Mouse (Mus musculus): ENCODE data around the gene Acacb. TPM values are rescaled to one million over a fixed set of nuclear protein-coding genes. Genes with fewer than 3 reads are reported as not detected.
A peak's percentile ranks its signal among the peaks of the same experiment; 100 is the strongest.

Acacb gene
- polyA plus RNA-seq, 1 experiment from 2014 or later: 5.1 TPM

GRCm38 (mm10) chr5:114226051-114226450 lies 79.7 kb downstream of the Acacb start:
- no peak for ATAC-seq
- Histone ChIP-seq H3K4me1 (ENCODE audit: control insufficient read depth, insufficient read depth, low read length) (no peaks in the 10 kb centered on the region), H3K9me3 (replicated peaks; ENCODE audit: control insufficient read depth, low read length, poor library complexity, severe bottlenecking) (peaks cover 19% of the 10 kb centered on the region; the same call in 1 of the 2 replicates), H3K9ac (ENCODE audit: low read depth, low read length) (no peak overlapping the region), H3K36me3 (ENCODE audit: control insufficient read depth, insufficient read depth, low read length) (no peaks in the 10 kb centered on the region), H3K27ac (ENCODE audit: low read length) (no peak overlapping the region), H3K27me3 (ENCODE audit: control insufficient read depth, insufficient read depth, low read depth, low read length) (no peaks in the 10 kb centered on the region), H3K4me2 (ENCODE audit: low read length) (no peak overlapping the region), H3K4me3 (ENCODE audit: low read depth, low read length) (no peak overlapping the region)
- WGBS: 94% methylated on average over 7 of the region's 7 CpGs

DNA sequence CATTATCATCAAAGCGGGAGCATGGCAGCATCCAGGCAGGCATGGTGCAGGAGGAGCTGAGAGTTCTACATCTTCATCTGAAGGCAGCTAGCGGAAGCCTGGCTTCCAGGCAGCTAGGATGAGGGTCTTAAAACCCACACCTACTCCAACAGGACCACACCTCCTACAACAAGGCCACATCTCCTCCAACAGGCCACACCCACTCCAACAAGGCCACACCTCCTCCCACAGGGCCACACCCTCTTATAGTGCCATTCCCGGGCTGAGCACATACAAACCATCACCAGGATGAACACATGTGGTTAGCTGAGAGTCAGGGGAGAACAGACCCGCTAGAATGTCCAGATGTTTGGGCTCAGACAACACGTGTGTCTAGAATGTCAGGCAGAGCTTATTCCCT lies 82.6 kb downstream of the Acacb start:
- peaks cover 19% of the 10 kb centered on the region; the same call in 1 of the 2 replicates for H3K9me3 ChIP-seq (replicated peaks; ENCODE audit: control insufficient read depth, low read length, poor library complexity, severe bottlenecking)
- no peaks in the 10 kb centered on the region for H3K36me3 ChIP-seq (ENCODE audit: control insufficient read depth, insufficient read depth, low read length)
- no peak overlapping the region for H3K4me2 ChIP-seq (ENCODE audit: low read length)
- ATAC-seq: no peak
- no peaks in the 10 kb centered on the region for H3K4me1 ChIP-seq (ENCODE audit: control insufficient read depth, insufficient read depth, low read length)
- WGBS: 84% methylated on average over 5 of the region's 5 CpGs
- no peak overlapping the region for H3K27ac ChIP-seq (ENCODE audit: low read length)
- H3K27me3 ChIP-seq (ENCODE audit: control insufficient read depth, insufficient read depth, low read depth, low read length): no peaks in the 10 kb centered on the region
- H3K9ac ChIP-seq (ENCODE audit: low read depth, low read length): no peak overlapping the region
- no peak overlapping the region for H3K4me3 ChIP-seq (ENCODE audit: low read depth, low read length)

- H3K4me1 ChIP-seq (ENCODE audit: control insufficient read depth, insufficient read depth, low read length): no peaks in the 10 kb centered on the region
- H3K9ac ChIP-seq (ENCODE audit: low read depth, low read length): no peak overlapping the region
- no peak for ATAC-seq
- no peaks in the 10 kb centered on the region for H3K27me3 ChIP-seq (ENCODE audit: control insufficient read depth, insufficient read depth, low read depth, low read length)
- H3K27ac ChIP-seq (ENCODE audit: low read length): no peak overlapping the region
- H3K4me3 ChIP-seq (ENCODE audit: low read depth, low read length): no peak overlapping the region
- no peaks in the 10 kb centered on the region for H3K36me3 ChIP-seq (ENCODE audit: control insufficient read depth, insufficient read depth, low read length)
- H3K4me2 ChIP-seq (ENCODE audit: low read length): no peak overlapping the region
- no peaks in the 10 kb centered on the region for H3K9me3 ChIP-seq (replicated peaks; ENCODE audit: control insufficient read depth, low read length, poor library complexity, severe bottlenecking)
- WGBS: 38% methylated on average over 7 of the region's 7 CpGs
Observed at GRCm38 (mm10) chr5:114238924-114239323, 92.6 kb downstream of the Acacb start.

GRCm38 (mm10) chr5:114239737-114240136 lies 93.4 kb downstream of the Acacb start:
- H3K36me3 ChIP-seq (ENCODE audit: control insufficient read depth, insufficient read depth, low read length): no peaks in the 10 kb centered on the region
- H3K9me3 ChIP-seq (replicated peaks; ENCODE audit: control insufficient read depth, low read length, poor library complexity, severe bottlenecking): no peaks in the 10 kb centered on the region
- H3K9ac ChIP-seq (ENCODE audit: low read depth, low read length): no peak overlapping the region
- H3K27ac ChIP-seq (ENCODE audit: low read length): no peak overlapping the region
- no peak overlapping the region for H3K4me3 ChIP-seq (ENCODE audit: low read depth, low read length)
- no peaks in the 10 kb centered on the region for H3K4me1 ChIP-seq (ENCODE audit: control insufficient read depth, insufficient read depth, low read length)
- no peak overlapping the region for H3K4me2 ChIP-seq (ENCODE audit: low read length)
- no peaks in the 10 kb centered on the region for H3K27me3 ChIP-seq (ENCODE audit: control insufficient read depth, insufficient read depth, low read depth, low read length)
- WGBS: 53% methylated on average over 14 of the region's 14 CpGs
- no peak for ATAC-seq

DNA sequence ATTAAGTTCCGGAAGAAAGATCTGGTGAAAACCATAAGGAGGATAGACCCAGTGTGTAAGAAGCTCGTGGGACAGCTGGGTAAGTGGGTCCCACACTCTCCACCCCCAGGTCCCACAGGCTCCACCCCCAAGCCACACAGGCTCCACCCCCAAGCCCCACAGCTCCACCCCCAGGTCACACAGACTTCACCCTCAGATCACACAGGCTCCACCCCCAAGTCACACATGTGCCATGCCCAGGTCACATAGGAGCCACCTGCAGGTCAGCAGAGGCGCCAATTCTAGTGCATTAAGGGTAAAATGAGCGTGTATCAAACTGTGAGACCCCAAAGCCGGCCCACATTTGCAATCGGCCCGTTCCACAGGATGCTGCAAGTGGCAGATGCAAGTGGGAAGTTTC lies 100.1 kb downstream of the Acacb start:
- Histone ChIP-seq H3K36me3 (ENCODE audit: control insufficient read depth, insufficient read depth, low read length) (no peaks in the 10 kb centered on the region), H3K27me3 (ENCODE audit: control insufficient read depth, insufficient read depth, low read depth, low read length) (no peaks in the 10 kb centered on the region; the same call in 1 of the 2 replicates), H3K9ac (ENCODE audit: low read depth, low read length) (no peak overlapping the region), H3K27ac (ENCODE audit: low read length) (no peak overlapping the region), H3K9me3 (replicated peaks; ENCODE audit: control insufficient read depth, low read length, poor library complexity, severe bottlenecking) (no peaks in the 10 kb centered on the region), H3K4me2 (ENCODE audit: low read length) (no peak overlapping the region), H3K4me1 (ENCODE audit: control insufficient read depth, insufficient read depth, low read length) (0 out of 2 replicates have a peak, but pooled peaks cover 3% of the 10 kb centered on the region), H3K4me3 (ENCODE audit: low read depth, low read length) (no peak overlapping the region)
- WGBS: 80% methylated on average over 7 of the region's 7 CpGs
- no peak for ATAC-seq

- Histone ChIP-seq H3K27me3 (ENCODE audit: control insufficient read depth, insufficient read depth, low read depth, low read length) (no peaks in the 10 kb centered on the region; the same call in 1 of the 2 replicates), H3K9me3 (replicated peaks; ENCODE audit: control insufficient read depth, low read length, poor library complexity, severe bottlenecking) (no peaks in the 10 kb centered on the region), H3K36me3 (ENCODE audit: control insufficient read depth, insufficient read depth, low read length) (no peaks in the 10 kb centered on the region), H3K4me1 (ENCODE audit: control insufficient read depth, insufficient read depth, low read length) (0 out of 2 replicates have a peak, but pooled peaks cover 3% of the 10 kb centered on the region), H3K9ac (ENCODE audit: low read depth, low read length) (peak overlapping the region; percentile 16), H3K4me3 (ENCODE audit: low read depth, low read length) (no peak overlapping the region), H3K4me2 (ENCODE audit: low read length) (peak overlapping the region; percentile 30), H3K27ac (ENCODE audit: low read length) (no peak overlapping the region)
- ATAC-seq: peak; percentile 78
- WGBS: 15% methylated on average over 14 of the region's 14 CpGs
Observed at GRCm38 (mm10) chr5:114248174-114248589, 101.8 kb downstream of the Acacb start.

GRCm38 (mm10) chr5:114259495-114259894 lies 113.2 kb downstream of the Acacb start:
- no peak for ATAC-seq
- H3K36me3 ChIP-seq (ENCODE audit: control insufficient read depth, insufficient read depth, low read length): no peaks in the 10 kb centered on the region
- no peak overlapping the region for H3K9ac ChIP-seq (ENCODE audit: low read depth, low read length)
- H3K4me2 ChIP-seq (ENCODE audit: low read length): no peak overlapping the region
- 86% methylated on average over 10 of the region's 10 CpGs for WGBS
- H3K9me3 ChIP-seq (replicated peaks; ENCODE audit: control insufficient read depth, low read length, poor library complexity, severe bottlenecking): no peaks in the 10 kb centered on the region
- H3K27ac ChIP-seq (ENCODE audit: low read length): no peak overlapping the region
- no peaks in the 10 kb centered on the region for H3K27me3 ChIP-seq (ENCODE audit: control insufficient read depth, insufficient read depth, low read depth, low read length)
- H3K4me3 ChIP-seq (ENCODE audit: low read depth, low read length): no peak overlapping the region
- H3K4me1 ChIP-seq (ENCODE audit: control insufficient read depth, insufficient read depth, low read length): no peaks in the 10 kb centered on the region

GRCm38 (mm10) chr5:114261494-114261893 lies 115.2 kb downstream of the Acacb start:
- ATAC-seq: no peak
- no peaks in the 10 kb centered on the region for H3K9me3 ChIP-seq (replicated peaks; ENCODE audit: control insufficient read depth, low read length, poor library complexity, severe bottlenecking)
- H3K36me3 ChIP-seq (ENCODE audit: control insufficient read depth, insufficient read depth, low read length): no peaks in the 10 kb centered on the region
- no peaks in the 10 kb centered on the region; the same call in none of the 2 replicates for H3K27me3 ChIP-seq (ENCODE audit: control insufficient read depth, insufficient read depth, low read depth, low read length)
- H3K9ac ChIP-seq (ENCODE audit: low read depth, low read length): no peak overlapping the region
- no peak overlapping the region for H3K4me3 ChIP-seq (ENCODE audit: low read depth, low read length)
- no peak overlapping the region for H3K4me2 ChIP-seq (ENCODE audit: low read length)
- no peaks in the 10 kb centered on the region for H3K4me1 ChIP-seq (ENCODE audit: control insufficient read depth, insufficient read depth, low read length)
- H3K27ac ChIP-seq (ENCODE audit: low read length): no peak overlapping the region

GRCm38 (mm10) chr5:114264030-114264459 lies 117.7 kb downstream of the Acacb start:
- Histone ChIP-seq H3K9me3 (replicated peaks; ENCODE audit: control insufficient read depth, low read length, poor library complexity, severe bottlenecking) (no peaks in the 10 kb centered on the region), H3K27me3 (ENCODE audit: control insufficient read depth, insufficient read depth, low read depth, low read length) (peaks cover 4% of the 10 kb centered on the region), H3K27ac (ENCODE audit: low read length) (no peak overlapping the region), H3K9ac (ENCODE audit: low read depth, low read length) (no peak overlapping the region), H3K4me3 (ENCODE audit: low read depth, low read length) (no peak overlapping the region), H3K4me1 (ENCODE audit: control insufficient read depth, insufficient read depth, low read length) (peaks cover 2% of the 10 kb centered on the region; the same call in 1 of the 2 replicates), H3K36me3 (ENCODE audit: control insufficient read depth, insufficient read depth, low read length) (no peaks in the 10 kb centered on the region), H3K4me2 (ENCODE audit: low read length) (no peak overlapping the region)
- ATAC-seq: peak; percentile 28; the same call in 1 of the 2 replicates
- WGBS: 47% methylated on average over 8 of the region's 8 CpGs
